Mouse (Mus musculus) intestine, embryonic 14.5 days (tissue): ENCODE data around the gene Shisa6. TPM values are rescaled to one million over a fixed set of nuclear protein-coding genes. Genes with fewer than 3 reads are reported as not detected.

Experiments
- ATAC-seq: fragments of 200-750 bp; cut with Nextera tagmentation; replicated peaks from 2 replicates; pipeline ENCODE4 v1.8.0; 2017; ENCODE audit warnings: low read depth, moderate number of reproducible peaks, moderate TSS enrichment, moderate library complexity; ENCODE audit not compliant: low FRiP score, low TSS enrichment
- DNase-seq: peaks from one replicate; pipeline ENCODE4 v3.0.0-alpha.2; 2018; ENCODE audit warnings: low spot score
- H3K27ac ChIP-seq: fragments of 300-500 bp; sonication (generic); 2 replicates; pipeline ENCODE4 v1.5.1; 2014; ENCODE audit warnings: low read depth, mild to moderate bottlenecking, control low read depth
- H3K27me3 ChIP-seq: fragments of 300-500 bp; sonication (generic); replicated peaks from 2 replicates; pipeline ENCODE4 v1.6.1; 2014; ENCODE audit warnings: low read length, control low read depth; ENCODE audit not compliant: control insufficient read depth, insufficient read depth
- H3K36me3 ChIP-seq: fragments of 300-500 bp; sonication (generic); 2 replicates; pipeline ENCODE4 v1.6.1; 2014; ENCODE audit warnings: low read length, control low read depth; ENCODE audit not compliant: control insufficient read depth, insufficient read depth
- H3K4me1 ChIP-seq: fragments of 300-500 bp; sonication (generic); replicated peaks from 2 replicates; pipeline ENCODE4 v1.6.1; 2014; ENCODE audit warnings: low read length, control low read depth, mixed read lengths; ENCODE audit not compliant: control insufficient read depth, insufficient read depth
- H3K4me2 ChIP-seq: fragments of 300-500 bp; sonication (generic); 2 replicates; pipeline ENCODE4 v1.6.1; 2014; ENCODE audit warnings: low read length
- H3K4me3 ChIP-seq: fragments of 300-500 bp; sonication (generic); 2 replicates; pipeline ENCODE4 v1.5.1; 2014; ENCODE audit warnings: low read depth, low read length, control low read depth, mixed read lengths
- H3K9ac ChIP-seq: fragments of 300-500 bp; sonication (generic); 2 replicates; pipeline ENCODE4 v1.6.1; 2014; ENCODE audit warnings: mild to moderate bottlenecking, low read length
- H3K9me3 ChIP-seq: fragments of 300-500 bp; sonication (generic); 2 replicates; pipeline ENCODE4 v1.6.1; 2016; ENCODE audit warnings: low read length, control low read depth; ENCODE audit not compliant: control insufficient read depth
- WGBS: fragments of 180-500 bp; shearing (Covaris S2); extraction: QIAGEN DNeasy Blood & Tissue Kit; methylation state at CpG from one replicate; pipeline ENCODE4 v1.1.7; 2014; 5-methylcytosine and 5-hydroxymethylcytosine counted together
- polyA plus RNA-seq: library from polyadenylated mRNA; unstranded; fragments of >200 nt; fragmentation: Nextera tagmentation; extraction: Ambion mirVana; gene quantifications from 2 replicates; pipeline ENCODE4 v1.2.1, GENCODE M21; 2014

Gene Shisa6
- polyA plus RNA-seq = 0.11 and 0.15 TPM in 2 replicates

DNA sequence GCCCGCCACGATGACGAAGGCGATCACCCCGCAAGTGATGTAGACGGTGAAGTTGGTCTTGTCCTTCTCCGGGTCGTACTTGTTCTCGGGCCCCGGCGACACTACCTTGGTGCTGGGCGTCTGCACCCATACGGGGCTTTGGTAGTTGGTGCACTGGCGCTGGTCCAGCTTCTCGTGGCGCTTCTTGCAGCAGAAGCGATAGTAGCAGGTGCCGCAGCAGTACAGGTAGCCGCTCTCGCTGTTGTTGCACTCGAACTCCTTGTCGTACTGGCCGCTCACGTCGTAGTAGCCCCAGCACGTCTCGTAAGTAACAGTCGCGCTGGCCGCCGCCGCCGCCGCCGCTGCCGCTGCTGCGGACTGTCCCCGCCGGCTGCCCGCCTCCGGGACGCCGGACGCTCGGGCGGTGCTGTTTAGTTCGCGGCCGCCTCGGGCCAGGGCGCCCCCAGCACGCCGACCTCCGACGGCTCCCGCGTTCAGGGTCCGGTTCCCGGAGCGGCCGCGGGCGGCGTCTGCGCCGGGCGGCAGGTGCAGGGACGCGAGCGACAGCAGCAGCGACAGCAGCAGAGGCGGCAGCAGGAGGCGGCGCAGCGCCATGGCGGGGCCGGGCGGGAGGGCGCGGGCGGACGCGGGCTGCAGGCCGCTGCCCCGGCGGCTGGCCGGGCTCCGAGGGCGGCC lies at the start of gene Shisa6:
Gene Shisa6 (minus strand): TSS at position 594 of the 675 bp plus-strand sequence.
- peak within 1 kb of the TSS; percentile 51 for H3K4me3 ChIP-seq
- no peak within 1 kb of the TSS for H3K27ac ChIP-seq
- H3K36me3 ChIP-seq = no peaks in the 10 kb centered on the region
- under 1% methylated on average over 64 of the region's 89 CpGs for WGBS
- H3K9me3 ChIP-seq = no peaks in the 10 kb centered on the region
- H3K4me2 ChIP-seq = peak within 1 kb of the TSS; percentile 91
- DNase-seq (peak; percentile 74), ATAC-seq (peak; percentile 51; the same call in 1 of the 2 replicates)
- peaks cover 72% of the 10 kb centered on the region for H3K27me3 ChIP-seq
- H3K4me1 ChIP-seq = no peaks in the 10 kb centered on the region
- peak within 1 kb of the TSS; percentile 34 for H3K9ac ChIP-seq

GRCm38 (mm10) chr11:66573888-66574287 lies 48.1 kb upstream of the Shisa6 start:
- H3K9ac ChIP-seq = no peak overlapping the region
- DNase-seq = no peak
- ATAC-seq = no peak
- WGBS = 29% methylated on average over 2 of the region's 2 CpGs
- no peak overlapping the region for H3K27ac ChIP-seq
- H3K9me3 ChIP-seq = no peaks in the 10 kb centered on the region
- no peaks in the 10 kb centered on the region for H3K36me3 ChIP-seq
- H3K4me1 ChIP-seq = no peaks in the 10 kb centered on the region
- no peak overlapping the region for H3K4me3 ChIP-seq
- H3K27me3 ChIP-seq = 0 out of 2 replicates have a peak, but pooled peaks cover 4% of the 10 kb centered on the region
- H3K4me2 ChIP-seq = no peak overlapping the region

DNA sequence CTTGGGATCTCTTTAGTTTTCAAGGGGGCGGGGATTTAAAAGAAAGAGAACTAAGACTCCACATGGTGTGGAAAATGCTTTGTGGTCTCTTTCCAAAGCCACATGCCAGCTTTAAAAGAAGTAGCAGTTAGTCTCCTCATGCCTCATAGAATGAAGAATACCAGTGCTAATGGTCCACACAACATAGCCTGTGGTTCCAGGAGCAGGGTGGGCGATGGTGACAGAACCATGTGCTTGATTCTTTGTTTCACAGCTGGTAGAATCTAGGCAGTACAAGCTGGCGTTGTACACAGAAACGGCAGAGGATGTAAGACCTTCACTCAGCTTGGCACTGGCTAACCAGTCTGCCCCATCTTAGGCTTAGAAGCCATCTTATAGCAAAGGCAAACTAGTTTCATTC lies 43.3 kb upstream of the Shisa6 start:
- H3K27ac ChIP-seq = no peak overlapping the region
- 84% methylated on average over 4 of the region's 4 CpGs for WGBS
- ATAC-seq (no peak), DNase-seq (no peak)
- H3K4me3 ChIP-seq = no peak overlapping the region
- no peaks in the 10 kb centered on the region for H3K9me3 ChIP-seq
- no peaks in the 10 kb centered on the region for H3K4me1 ChIP-seq
- no peak overlapping the region for H3K4me2 ChIP-seq
- no peak overlapping the region for H3K9ac ChIP-seq
- 0 out of 2 replicates have a peak, but pooled peaks cover 10% of the 10 kb centered on the region for H3K27me3 ChIP-seq
- H3K36me3 ChIP-seq = no peaks in the 10 kb centered on the region

GRCm38 (mm10) chr11:66568386-66568791 lies 42.6 kb upstream of the Shisa6 start:
- Histone ChIP-seq H3K4me3 (no peak overlapping the region), H3K4me1 (no peaks in the 10 kb centered on the region), H3K27ac (no peak overlapping the region), H3K27me3 (0 out of 2 replicates have a peak, but pooled peaks cover 10% of the 10 kb centered on the region), H3K9ac (no peak overlapping the region), H3K4me2 (no peak overlapping the region), H3K36me3 (no peaks in the 10 kb centered on the region), H3K9me3 (no peaks in the 10 kb centered on the region)
- DNase-seq = no peak
- no peak for ATAC-seq
- 23% methylated on average over 4 of the region's 4 CpGs for WGBS

- H3K4me3 ChIP-seq = no peak overlapping the region
- DNase-seq (no peak), ATAC-seq (no peak)
- H3K9me3 ChIP-seq = no peaks in the 10 kb centered on the region
- H3K27me3 ChIP-seq = 0 out of 2 replicates have a peak, but pooled peaks cover 10% of the 10 kb centered on the region
- H3K36me3 ChIP-seq = no peaks in the 10 kb centered on the region
- H3K27ac ChIP-seq = no peak overlapping the region
- no peaks in the 10 kb centered on the region for H3K4me1 ChIP-seq
- H3K9ac ChIP-seq = no peak overlapping the region
- 0 out of 2 replicates have a peak overlapping the region, but pooled peaks have one; percentile 5 for H3K4me2 ChIP-seq
- 3% methylated on average over 10 of the region's 10 CpGs for WGBS
Measured at GRCm38 (mm10) chr11:66567382-66567781, 41.6 kb upstream of the Shisa6 start.

GRCm38 (mm10) chr11:66562274-66562673 lies 36.5 kb upstream of the Shisa6 start:
- H3K27me3 ChIP-seq = no peaks in the 10 kb centered on the region
- no peak overlapping the region for H3K27ac ChIP-seq
- ATAC-seq (no peak), DNase-seq (no peak)
- no peak overlapping the region for H3K4me2 ChIP-seq
- H3K36me3 ChIP-seq = no peaks in the 10 kb centered on the region
- no peaks in the 10 kb centered on the region for H3K9me3 ChIP-seq
- H3K9ac ChIP-seq = no peak overlapping the region
- 76% methylated on average over 7 of the region's 7 CpGs for WGBS
- no peaks in the 10 kb centered on the region for H3K4me1 ChIP-seq
- no peak overlapping the region for H3K4me3 ChIP-seq

DNA sequence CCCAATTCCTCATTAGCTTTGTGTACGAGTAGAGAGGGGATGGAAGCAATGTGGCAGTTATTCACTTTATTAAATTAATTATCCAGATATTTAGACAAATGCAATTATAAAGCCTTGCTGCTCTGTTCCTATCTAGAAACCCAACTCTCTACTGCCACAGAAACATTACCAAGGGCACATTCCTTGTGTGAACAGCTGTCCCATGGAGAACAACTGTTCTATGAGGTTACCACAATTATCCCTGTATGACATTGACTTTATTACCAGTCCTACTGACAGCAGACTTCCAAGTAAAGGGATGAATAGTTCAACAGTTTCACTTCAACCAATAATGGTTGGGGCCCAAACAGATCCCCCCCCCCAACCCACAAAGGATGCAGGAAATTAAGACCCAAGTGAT lies 12.1 kb upstream of the Shisa6 start:
- no peak overlapping the region for H3K4me2 ChIP-seq
- no peak overlapping the region for H3K27ac ChIP-seq
- H3K36me3 ChIP-seq = no peaks in the 10 kb centered on the region
- ATAC-seq = no peak
- WGBS = 65% methylated on average over 1 of the region's 1 CpGs
- no peak overlapping the region for H3K9ac ChIP-seq
- DNase-seq = no peak
- H3K9me3 ChIP-seq = no peaks in the 10 kb centered on the region
- H3K4me3 ChIP-seq = no peak overlapping the region
- H3K27me3 ChIP-seq = no peaks in the 10 kb centered on the region
- H3K4me1 ChIP-seq = no peaks in the 10 kb centered on the region; the same call in 1 of the 2 replicates

GRCm38 (mm10) chr11:66535866-66536265 lies 10.1 kb upstream of the Shisa6 start:
- no peak overlapping the region for H3K4me3 ChIP-seq
- ATAC-seq = no peak
- 39% methylated on average over 9 of the region's 9 CpGs for WGBS

GRCm38 (mm10) chr11:66535156-66535555 lies 9.4 kb upstream of the Shisa6 start:
- H3K9me3 ChIP-seq = no peaks in the 10 kb centered on the region
- no peak overlapping the region for H3K4me3 ChIP-seq
- no peaks in the 10 kb centered on the region for H3K27me3 ChIP-seq
- no peak overlapping the region for H3K9ac ChIP-seq
- H3K36me3 ChIP-seq = no peaks in the 10 kb centered on the region
- no peak overlapping the region for H3K4me2 ChIP-seq
- ATAC-seq (no peak), DNase-seq (no peak)
- no peak overlapping the region for H3K27ac ChIP-seq
- 79% methylated on average over 4 of the region's 4 CpGs for WGBS
- H3K4me1 ChIP-seq = no peaks in the 10 kb centered on the region; the same call in 1 of the 2 replicates

More at GRCm38 (mm10) chr11:66535866-66536265, 10.1 kb upstream of the Shisa6 start:
- H3K36me3 ChIP-seq = no peaks in the 10 kb centered on the region
- no peak overlapping the region for H3K9ac ChIP-seq
- no peaks in the 10 kb centered on the region for H3K9me3 ChIP-seq
- DNase-seq = no peak
- no peaks in the 10 kb centered on the region; the same call in 1 of the 2 replicates for H3K4me1 ChIP-seq
- no peak overlapping the region for H3K4me2 ChIP-seq
- H3K27me3 ChIP-seq = no peaks in the 10 kb centered on the region
- H3K27ac ChIP-seq = no peak overlapping the region
